Mouse (Mus musculus): ENCODE results near the gene Sgcd. TPM values are rescaled to one million over a fixed set of nuclear protein-coding genes. Genes with fewer than 3 reads are reported as not detected.
"Not testable (repeated sequence)": the region's sequence is repeated elsewhere in the genome, so short reads cannot be mapped to it uniquely, and the experiment has no call there.

Gene Sgcd
- polyA plus RNA-seq, 1 experiment from 2014 or later = 4.3 TPM

DNA sequence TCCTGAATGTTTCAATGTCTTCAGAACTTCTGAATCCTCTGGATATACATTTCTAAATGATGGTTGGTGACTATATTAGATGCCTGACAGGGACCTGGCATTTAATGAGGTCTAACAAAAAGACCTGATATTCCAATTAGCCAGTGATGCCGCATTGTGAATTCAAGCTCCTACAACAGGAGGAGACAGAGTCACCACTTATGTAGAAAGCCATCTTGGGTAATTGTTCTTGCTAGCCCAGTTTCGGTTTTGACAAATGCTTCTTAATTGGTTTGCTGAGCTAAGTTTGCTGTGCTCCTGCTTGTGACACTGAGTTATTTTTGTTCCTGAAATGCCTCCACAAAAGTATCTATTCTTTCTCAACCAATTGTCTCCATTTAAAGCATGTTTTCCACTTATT is 358.6 kb downstream of the Sgcd start:
- Histone ChIP-seq H3K36me3 (ENCODE audit: control insufficient read depth, insufficient read depth, low read length) (no peaks in the 10 kb centered on the region), H3K4me1 (replicated peaks; ENCODE audit: control insufficient read depth, insufficient read depth, low read length) (no peaks in the 10 kb centered on the region), H3K4me3 (ENCODE audit: low read depth, low read length) (no peak overlapping the region), H3K9me3 (ENCODE audit: control insufficient read depth, low read length) (no peaks in the 10 kb centered on the region), H3K4me2 (replicated peaks; ENCODE audit: low read depth, low read length) (no peak overlapping the region), H3K9ac (ENCODE audit: low read depth, low read length) (no peak overlapping the region), H3K27me3 (ENCODE audit: control insufficient read depth, insufficient read depth, low read length) (no peaks in the 10 kb centered on the region), H3K27ac (ENCODE audit: low read depth, low read length) (no peak overlapping the region)
- WGBS = 81% methylated on average over 2 of the region's 2 CpGs
- no peak for DNase-seq (ENCODE audit: low spot score)
- ATAC-seq (ENCODE audit: low FRiP score) = no peak

DNA sequence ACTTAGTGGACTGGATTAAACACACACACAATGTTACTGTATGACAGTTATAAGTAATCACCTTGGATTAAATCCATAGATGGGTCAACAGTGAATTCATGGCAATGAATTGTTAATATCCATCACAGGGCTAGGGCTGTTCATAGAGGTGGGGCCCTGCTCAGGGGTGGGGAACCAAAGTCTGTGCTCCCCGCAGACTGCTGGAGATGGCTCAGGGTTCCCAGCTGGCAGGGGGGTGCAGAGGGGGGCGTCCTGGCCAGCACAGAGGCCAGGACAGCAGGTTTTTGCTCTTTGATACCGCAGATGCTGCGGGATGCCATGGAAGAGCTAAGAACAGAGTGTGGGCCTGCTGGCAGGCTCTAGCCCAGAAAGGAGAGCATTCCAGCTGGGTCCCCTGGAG is 378.9 kb downstream of the Sgcd start:
- no peaks in the 10 kb centered on the region for H3K27me3 ChIP-seq (ENCODE audit: control insufficient read depth, insufficient read depth, low read length)
- DNase-seq (ENCODE audit: low spot score) (no peak), ATAC-seq (ENCODE audit: low FRiP score) (peak; percentile 30; the same call in 1 of the 2 replicates)
- no peak overlapping the region for H3K9ac ChIP-seq (ENCODE audit: low read depth, low read length)
- H3K4me2 ChIP-seq (replicated peaks; ENCODE audit: low read depth, low read length) = no peak overlapping the region
- no peaks in the 10 kb centered on the region for H3K36me3 ChIP-seq (ENCODE audit: control insufficient read depth, insufficient read depth, low read length)
- H3K4me1 ChIP-seq (replicated peaks; ENCODE audit: control insufficient read depth, insufficient read depth, low read length) = no peaks in the 10 kb centered on the region
- WGBS = 82% methylated on average over 4 of the region's 4 CpGs
- H3K27ac ChIP-seq (ENCODE audit: low read depth, low read length) = no peak overlapping the region
- no peaks in the 10 kb centered on the region for H3K9me3 ChIP-seq (ENCODE audit: control insufficient read depth, low read length)
- no peak overlapping the region for H3K4me3 ChIP-seq (ENCODE audit: low read depth, low read length)

DNA sequence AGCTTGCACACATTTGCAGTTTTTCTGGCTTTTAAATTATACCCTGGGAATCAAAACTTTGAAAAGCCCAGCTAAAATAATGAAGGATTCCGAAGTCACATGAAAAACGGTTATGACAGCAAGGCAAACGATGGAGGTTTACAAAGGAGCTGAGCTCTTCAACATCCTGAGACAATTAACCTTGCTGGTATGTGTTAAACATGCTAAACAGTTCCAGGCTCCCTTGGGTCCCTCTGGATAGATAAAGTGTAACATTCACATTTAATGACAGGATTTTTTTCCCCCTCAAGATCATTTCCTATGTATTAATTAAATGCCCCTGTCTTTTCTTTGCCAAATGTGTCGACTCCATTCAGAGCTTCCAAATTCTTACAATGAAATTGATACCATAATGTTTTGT is 414.1 kb downstream of the Sgcd start:
- ATAC-seq (ENCODE audit: low FRiP score) = no peak
- no peak overlapping the region for H3K4me3 ChIP-seq (ENCODE audit: low read depth, low read length)
- H3K9ac ChIP-seq (ENCODE audit: low read depth, low read length) = no peak overlapping the region
- no peak for DNase-seq (ENCODE audit: low spot score)
- no peaks in the 10 kb centered on the region for H3K36me3 ChIP-seq (ENCODE audit: control insufficient read depth, insufficient read depth, low read length)
- H3K27me3 ChIP-seq (ENCODE audit: control insufficient read depth, insufficient read depth, low read length) = no peaks in the 10 kb centered on the region
- no peak overlapping the region for H3K27ac ChIP-seq (ENCODE audit: low read depth, low read length)
- WGBS = 76% methylated on average over 4 of the region's 4 CpGs
- no peaks in the 10 kb centered on the region for H3K9me3 ChIP-seq (ENCODE audit: control insufficient read depth, low read length)
- no peaks in the 10 kb centered on the region for H3K4me1 ChIP-seq (replicated peaks; ENCODE audit: control insufficient read depth, insufficient read depth, low read length)
- H3K4me2 ChIP-seq (replicated peaks; ENCODE audit: low read depth, low read length) = no peak overlapping the region

DNA sequence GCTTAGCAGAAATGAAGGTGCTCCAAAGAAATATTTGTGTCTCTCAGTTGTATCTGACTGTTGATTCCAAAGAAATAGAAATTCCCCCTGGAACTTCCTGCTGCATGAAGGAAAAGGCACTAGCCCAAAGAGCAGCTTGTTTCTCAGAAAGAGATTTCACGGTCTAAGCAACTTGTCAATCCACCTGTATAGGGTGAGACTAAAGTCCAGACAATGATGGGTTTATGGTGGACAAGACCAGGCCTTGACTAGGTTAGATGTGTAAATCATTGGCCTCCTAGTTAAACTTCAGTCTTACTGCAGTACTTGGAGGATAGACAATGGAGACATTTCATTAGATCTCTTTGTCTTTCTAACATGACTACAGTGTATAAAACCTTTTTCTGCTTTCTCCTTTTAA is 420.3 kb downstream of the Sgcd start:
- H3K4me3 ChIP-seq (ENCODE audit: low read depth, low read length) = no peak overlapping the region
- no peak overlapping the region for H3K4me2 ChIP-seq (replicated peaks; ENCODE audit: low read depth, low read length)
- no peaks in the 10 kb centered on the region for H3K27me3 ChIP-seq (ENCODE audit: control insufficient read depth, insufficient read depth, low read length)
- H3K36me3 ChIP-seq (ENCODE audit: control insufficient read depth, insufficient read depth, low read length) = no peaks in the 10 kb centered on the region
- no peak for DNase-seq (ENCODE audit: low spot score)
- no peaks in the 10 kb centered on the region for H3K9me3 ChIP-seq (ENCODE audit: control insufficient read depth, low read length)
- ATAC-seq (ENCODE audit: low FRiP score) = no peak
- no peaks in the 10 kb centered on the region for H3K4me1 ChIP-seq (replicated peaks; ENCODE audit: control insufficient read depth, insufficient read depth, low read length)
- no peak overlapping the region for H3K9ac ChIP-seq (ENCODE audit: low read depth, low read length)
- H3K27ac ChIP-seq (ENCODE audit: low read depth, low read length) = no peak overlapping the region
- 87% methylated on average over 1 of the region's 1 CpGs for WGBS

DNA sequence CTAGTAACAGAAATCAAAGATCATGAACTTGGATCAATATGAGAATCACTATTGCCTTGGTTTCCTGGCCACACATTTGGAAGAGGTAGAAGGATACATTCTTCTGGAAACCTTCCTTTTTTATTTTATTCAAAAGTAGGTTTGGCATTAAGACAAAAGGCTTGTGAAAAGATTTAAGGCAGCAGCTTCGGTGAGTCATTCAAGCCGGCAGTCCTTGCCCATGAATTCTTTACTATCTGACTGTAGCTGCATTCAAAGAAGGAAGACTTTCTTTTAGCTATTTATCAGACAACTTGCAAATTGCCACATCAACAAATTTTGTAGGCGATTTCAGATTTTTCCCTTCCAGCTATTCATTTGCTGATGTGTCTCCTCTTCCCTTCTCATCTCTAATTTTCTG is 422.6 kb downstream of the Sgcd start:
- 78% methylated on average over 3 of the region's 3 CpGs for WGBS
- H3K9ac ChIP-seq (ENCODE audit: low read depth, low read length) = no peak overlapping the region
- H3K4me2 ChIP-seq (replicated peaks; ENCODE audit: low read depth, low read length) = no peak overlapping the region

DNA sequence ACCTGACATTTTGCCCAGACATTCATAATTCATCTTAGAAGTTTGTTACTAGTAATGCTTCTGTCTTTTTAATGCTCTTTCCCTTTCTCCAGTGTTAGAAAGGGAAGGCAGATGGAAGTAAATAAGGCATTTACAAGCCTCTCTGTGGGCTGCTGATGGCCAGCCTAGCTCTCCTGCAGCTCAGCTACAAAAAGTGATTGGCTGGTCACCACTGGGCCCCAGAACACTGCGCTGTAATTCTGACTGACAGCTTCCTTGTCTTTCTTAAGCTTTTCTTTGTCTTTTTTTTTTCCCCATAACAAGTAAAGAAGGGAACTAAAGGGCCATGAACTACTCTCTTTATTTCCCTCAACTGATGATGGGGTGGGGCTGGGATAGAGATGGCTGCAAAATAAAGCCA is 463.9 kb downstream of the Sgcd start:
- Histone ChIP-seq H3K4me3 (ENCODE audit: low read depth, low read length) (no peak overlapping the region), H3K27ac (ENCODE audit: low read depth, low read length) (no peak overlapping the region), H3K4me2 (replicated peaks; ENCODE audit: low read depth, low read length) (no peak overlapping the region), H3K9ac (ENCODE audit: low read depth, low read length) (no peak overlapping the region), H3K27me3 (ENCODE audit: control insufficient read depth, insufficient read depth, low read length) (no peaks in the 10 kb centered on the region), H3K4me1 (replicated peaks; ENCODE audit: control insufficient read depth, insufficient read depth, low read length) (no peaks in the 10 kb centered on the region), H3K36me3 (ENCODE audit: control insufficient read depth, insufficient read depth, low read length) (no peaks in the 10 kb centered on the region), H3K9me3 (ENCODE audit: control insufficient read depth, low read length) (no peaks in the 10 kb centered on the region)
- ATAC-seq (ENCODE audit: low FRiP score) (no peak), DNase-seq (ENCODE audit: low spot score) (no peak)
- WGBS = 25% methylated on average over 1 of the region's 1 CpGs

More for the DNA sequence above, 422.6 kb downstream of the Sgcd start:
- Histone ChIP-seq H3K27me3 (ENCODE audit: control insufficient read depth, insufficient read depth, low read length) (no peaks in the 10 kb centered on the region), H3K4me1 (replicated peaks; ENCODE audit: control insufficient read depth, insufficient read depth, low read length) (no peaks in the 10 kb centered on the region), H3K36me3 (ENCODE audit: control insufficient read depth, insufficient read depth, low read length) (no peaks in the 10 kb centered on the region), H3K9me3 (ENCODE audit: control insufficient read depth, low read length) (no peaks in the 10 kb centered on the region), H3K4me3 (ENCODE audit: low read depth, low read length) (no peak overlapping the region), H3K27ac (ENCODE audit: low read depth, low read length) (no peak overlapping the region)
- ATAC-seq (ENCODE audit: low FRiP score) (no peak), DNase-seq (ENCODE audit: low spot score) (no peak)

DNA sequence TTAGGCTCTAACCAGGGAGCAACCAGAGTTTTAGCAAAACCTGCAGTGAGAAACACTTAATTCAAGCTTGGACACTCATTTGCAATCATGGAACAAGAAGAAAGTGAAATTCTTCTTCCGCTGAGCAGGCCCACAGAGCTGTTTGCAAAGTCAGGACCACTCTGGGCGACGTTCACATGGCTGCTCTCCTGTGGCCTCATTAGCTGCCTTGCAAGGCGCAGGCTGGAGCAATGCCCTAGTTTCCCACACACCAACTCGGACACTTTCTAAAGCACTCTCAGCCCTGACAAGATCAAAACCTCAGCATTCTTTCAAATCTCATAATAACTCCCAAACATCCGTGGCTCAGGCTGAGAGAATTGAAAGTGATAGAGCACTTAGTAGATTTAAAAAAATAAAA is 480.7 kb downstream of the Sgcd start:
- no peak overlapping the region for H3K4me2 ChIP-seq (replicated peaks; ENCODE audit: low read depth, low read length)
- no peaks in the 10 kb centered on the region for H3K27me3 ChIP-seq (ENCODE audit: control insufficient read depth, insufficient read depth, low read length)
- H3K9ac ChIP-seq (ENCODE audit: low read depth, low read length) = no peak overlapping the region
- no peak for ATAC-seq (ENCODE audit: low FRiP score)
- no peak overlapping the region for H3K27ac ChIP-seq (ENCODE audit: low read depth, low read length)
- DNase-seq (ENCODE audit: low spot score) = no peak
- no peaks in the 10 kb centered on the region for H3K4me1 ChIP-seq (replicated peaks; ENCODE audit: control insufficient read depth, insufficient read depth, low read length)
- no peaks in the 10 kb centered on the region for H3K9me3 ChIP-seq (ENCODE audit: control insufficient read depth, low read length)
- WGBS = 91% methylated on average over 6 of the region's 6 CpGs
- no peaks in the 10 kb centered on the region for H3K36me3 ChIP-seq (ENCODE audit: control insufficient read depth, insufficient read depth, low read length)
- no peak overlapping the region for H3K4me3 ChIP-seq (ENCODE audit: low read depth, low read length)

DNA sequence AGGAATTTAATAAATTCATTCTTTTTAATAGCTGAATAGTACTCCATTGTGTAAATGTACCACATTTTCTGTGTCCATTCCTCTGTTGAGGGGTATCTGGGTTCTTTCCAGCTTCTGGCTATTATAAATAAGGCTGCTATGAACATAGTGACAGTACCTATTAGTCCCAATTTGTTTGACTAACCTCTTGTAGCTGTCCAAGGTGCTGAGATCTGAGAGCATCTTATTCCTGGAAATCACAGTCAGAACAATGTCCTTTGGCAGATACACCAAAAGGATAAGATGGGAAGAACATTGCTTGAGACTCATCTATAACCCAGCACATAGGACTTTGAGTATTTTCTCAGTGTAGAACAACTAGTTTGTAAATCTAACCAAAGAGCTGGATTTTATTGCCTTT is 485.5 kb downstream of the Sgcd start:
- H3K27me3 ChIP-seq (ENCODE audit: control insufficient read depth, insufficient read depth, low read length); H3K4me1 ChIP-seq (replicated peaks; ENCODE audit: control insufficient read depth, insufficient read depth, low read length); H3K4me3 ChIP-seq (ENCODE audit: low read depth, low read length); H3K4me2 ChIP-seq (replicated peaks; ENCODE audit: low read depth, low read length); H3K9me3 ChIP-seq (ENCODE audit: control insufficient read depth, low read length); ATAC-seq (ENCODE audit: low FRiP score); H3K36me3 ChIP-seq (ENCODE audit: control insufficient read depth, insufficient read depth, low read length); H3K27ac ChIP-seq (ENCODE audit: low read depth, low read length); H3K9ac ChIP-seq (ENCODE audit: low read depth, low read length): not testable (repeated sequence)
- DNase-seq (ENCODE audit: low spot score) = peak; percentile 20

DNA sequence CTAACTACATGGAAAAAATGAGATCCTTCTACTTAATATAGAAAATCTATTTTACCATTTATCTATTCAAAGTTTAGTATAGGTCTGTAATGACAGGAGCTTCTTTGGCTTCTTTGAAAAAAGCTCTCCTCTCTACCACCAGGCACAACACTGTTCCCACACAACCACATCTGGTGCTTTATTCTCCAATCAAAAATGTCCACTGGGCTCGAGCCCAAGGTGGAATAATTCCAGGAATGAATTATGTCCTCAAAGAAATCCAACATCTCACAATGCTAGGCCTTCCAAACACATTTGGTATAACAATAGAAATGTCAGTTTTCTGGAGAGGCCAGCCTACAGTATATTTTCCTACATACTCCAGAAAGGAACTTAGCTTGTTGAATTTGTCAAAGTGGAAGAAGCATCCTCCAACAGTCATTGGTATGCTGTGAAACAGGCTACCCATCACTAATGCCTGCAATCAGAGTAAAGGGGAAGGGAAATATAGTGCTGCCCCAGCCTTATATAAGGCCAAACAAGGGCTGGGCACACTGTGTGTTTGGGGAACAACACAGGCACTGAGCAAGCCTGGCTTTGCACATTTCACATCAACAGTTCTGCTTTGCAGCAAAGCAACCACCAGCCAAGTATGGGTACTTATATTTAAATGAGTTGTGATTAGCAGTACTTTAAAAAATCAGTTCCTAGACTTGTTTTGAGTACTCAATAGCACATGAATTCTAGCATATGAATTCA is 515.1 kb downstream of the Sgcd start:
- Histone ChIP-seq H3K36me3 (ENCODE audit: control insufficient read depth, insufficient read depth, low read length) (no peaks in the 10 kb centered on the region), H3K27ac (ENCODE audit: low read depth, low read length) (no peak overlapping the region), H3K4me1 (replicated peaks; ENCODE audit: control insufficient read depth, insufficient read depth, low read length) (no peaks in the 10 kb centered on the region), H3K9me3 (ENCODE audit: control insufficient read depth, low read length) (no peaks in the 10 kb centered on the region), H3K27me3 (ENCODE audit: control insufficient read depth, insufficient read depth, low read length) (no peaks in the 10 kb centered on the region), H3K4me3 (ENCODE audit: low read depth, low read length) (no peak overlapping the region), H3K4me2 (replicated peaks; ENCODE audit: low read depth, low read length) (no peak overlapping the region), H3K9ac (ENCODE audit: low read depth, low read length) (no peak overlapping the region)
- ATAC-seq (ENCODE audit: low FRiP score) (no peak), DNase-seq (ENCODE audit: low spot score) (no peak)
- 54% methylated on average over 1 of the region's 1 CpGs for WGBS

Data from hindbrain, embryonic 11.5 days (tissue).